Mouse (Mus musculus) naive thymus-derived CD4-positive, alpha-beta T cell, adult 2 months (primary cell): ENCODE measurements around the gene Zkscan14.

Experiments
- DNase-seq: peaks from one replicate; pipeline ENCODE4 v3.0.0-alpha.2; 2011; ENCODE audit warnings: low read depth

Gene Zkscan14

DNA sequence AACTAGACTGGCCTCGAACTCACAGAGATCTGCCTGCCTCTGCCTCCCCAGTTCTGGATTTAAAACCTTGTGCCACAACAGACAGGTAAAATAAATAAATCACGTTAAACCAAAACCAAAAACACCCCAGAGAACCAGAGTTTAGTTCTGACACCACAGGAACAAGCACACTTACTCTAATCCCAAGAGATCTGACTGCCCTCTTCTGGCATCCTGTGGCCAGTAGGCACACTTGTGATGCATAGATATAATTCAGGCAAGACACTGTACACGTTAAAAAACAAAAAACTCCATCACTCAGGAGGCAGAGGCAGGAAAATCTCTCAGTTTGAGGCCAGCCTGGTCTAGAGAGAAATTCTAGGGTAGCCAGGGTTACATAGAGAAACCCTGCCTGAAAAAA, 778 bp upstream of the Zkscan14 start:
- DNase-seq = no peak

DNA sequence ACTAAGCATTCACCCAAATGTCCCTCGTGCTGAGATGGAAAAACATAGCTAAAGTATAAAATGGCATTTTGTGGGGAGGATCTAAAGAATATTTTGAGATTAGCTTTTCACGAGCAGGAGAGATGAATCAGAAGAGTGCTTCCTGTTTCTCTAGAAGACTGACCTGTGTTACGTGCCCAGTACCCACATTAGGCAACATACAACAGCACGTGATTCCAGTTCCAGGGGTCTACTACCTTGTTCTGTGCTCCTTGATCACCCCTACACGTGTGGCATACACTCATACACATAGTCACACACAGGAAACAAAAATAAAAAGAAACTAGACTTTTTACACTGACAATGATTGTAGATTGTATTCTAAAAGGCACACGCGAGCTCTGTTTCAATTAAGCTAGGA, 1.3 kb downstream of the Zkscan14 start:
- no peak for DNase-seq

GRCm38 (mm10) chr5:145191962-145192361, 9.7 kb downstream of the Zkscan14 start, which contains the start of gene Atp5j2:
Gene Atp5j2 (minus strand): TSS chr5:145192062.
- no peak for DNase-seq

DNA sequence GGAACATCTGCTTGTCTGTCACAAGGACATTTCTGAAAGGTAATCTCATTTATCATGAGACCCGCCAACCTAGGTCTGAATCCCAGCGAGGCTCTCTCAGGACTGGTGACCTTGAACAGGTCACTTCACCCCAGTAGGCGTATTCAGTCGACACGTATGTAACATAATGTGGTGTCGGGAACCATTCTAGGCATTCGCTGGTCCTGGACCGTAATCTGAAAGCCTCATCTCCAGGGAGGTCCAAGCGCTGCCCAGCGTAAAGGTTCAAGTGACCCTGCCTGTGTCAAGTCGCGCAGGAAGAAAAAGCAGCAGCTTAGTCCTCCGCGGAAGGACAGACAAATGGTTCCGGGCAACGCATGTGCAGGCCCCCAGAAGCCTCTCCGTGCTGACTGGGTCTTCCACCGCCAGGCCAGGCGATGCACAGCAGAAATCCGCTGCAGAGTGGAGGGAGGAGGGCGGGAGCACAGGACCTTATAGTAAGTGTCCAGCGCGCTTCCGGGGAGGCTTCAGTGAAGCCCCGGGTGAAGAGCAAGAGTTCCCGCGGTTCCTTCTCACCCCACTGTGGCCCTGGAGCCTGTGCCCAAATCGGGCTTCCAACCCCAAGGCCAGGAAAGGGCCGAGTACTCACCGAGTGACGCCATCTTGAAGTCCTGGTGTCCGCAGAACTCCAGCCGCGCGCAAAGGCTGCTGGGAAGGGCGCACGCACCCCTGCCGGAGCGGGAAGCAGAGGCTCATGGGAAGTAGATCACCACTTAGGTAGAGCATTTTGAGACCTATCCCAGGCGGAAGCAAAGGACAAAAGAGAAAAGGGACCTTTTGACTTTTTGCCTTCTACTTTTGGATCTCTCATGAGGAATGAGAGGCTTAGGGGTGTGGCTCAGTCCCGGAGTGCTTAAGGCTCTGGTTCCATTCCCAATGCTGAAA, 10.5 kb downstream of the Zkscan14 start:
- DNase-seq = peak; percentile 84

DNA sequence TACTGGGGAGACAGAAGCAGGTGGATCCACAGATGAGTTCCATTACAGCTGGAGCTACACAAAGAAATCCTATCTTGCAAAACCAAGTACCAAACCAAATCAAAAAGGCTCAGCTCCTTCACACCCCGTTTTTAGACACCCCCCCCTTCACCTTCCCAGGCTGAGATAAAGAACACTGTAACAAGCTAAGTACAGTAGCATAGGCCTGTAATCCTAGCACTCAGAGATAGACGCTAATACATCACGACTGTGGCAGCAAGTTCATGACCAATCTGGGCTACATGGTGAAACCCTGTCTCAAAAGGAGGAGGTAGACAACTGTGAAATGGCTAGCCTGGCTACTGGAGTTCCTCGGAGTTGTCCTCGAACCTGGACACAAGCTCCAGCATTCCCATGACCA, 11.3 kb downstream of the Zkscan14 start:
- no peak for DNase-seq

DNA sequence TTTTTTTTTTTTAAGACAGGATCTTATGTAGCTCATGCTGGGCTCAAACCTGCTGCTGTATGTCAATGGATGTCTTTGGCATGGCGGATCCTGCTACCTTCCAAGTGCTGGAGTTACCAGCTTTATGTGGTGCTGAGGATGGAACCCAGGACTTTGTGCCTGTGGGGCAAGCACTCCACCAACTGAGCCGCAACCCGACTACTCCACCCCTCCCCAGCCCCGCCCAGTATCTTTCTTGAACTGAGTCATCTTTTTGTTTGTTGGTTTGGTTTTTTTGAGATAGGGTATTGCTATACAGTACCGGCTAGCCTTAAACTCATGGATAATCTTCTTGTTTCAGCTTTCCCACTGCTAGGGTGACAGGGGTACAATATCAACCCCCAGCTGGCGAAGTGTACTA, 12.3 kb downstream of the Zkscan14 start:
- no peak for DNase-seq

- DNase-seq = no peak
These were observed 16.4 kb downstream of the Zkscan14 start for GRCm38 (mm10) chr5:145185244-145185643.

GRCm38 (mm10) chr5:145178461-145178980, 23.1 kb downstream of the Zkscan14 start:
- DNase-seq = no peak

DNA sequence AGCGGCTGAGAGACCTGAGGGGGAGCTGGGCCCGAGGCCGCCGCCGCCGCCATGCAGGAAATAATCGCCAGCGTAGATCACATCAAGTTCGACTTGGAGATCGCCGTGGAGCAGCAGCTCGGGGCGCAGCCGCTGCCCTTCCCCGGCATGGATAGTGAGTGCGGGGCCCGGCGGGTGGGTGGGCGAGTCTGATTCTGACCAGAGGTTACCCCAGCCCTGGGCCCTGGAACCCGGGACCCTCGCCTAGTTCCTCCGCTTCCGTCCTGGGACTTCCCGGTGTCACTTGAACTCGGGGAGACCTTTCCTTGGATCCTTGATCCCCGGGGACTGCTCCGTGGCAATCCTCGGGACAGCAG, 34.4 kb downstream of the Zkscan14 start:
- DNase-seq = no peak

GRCm38 (mm10) chr5:145166536-145167305, 34.9 kb downstream of the Zkscan14 start, which contains the start of the genes Ptcd1 and Cpsf4:
Gene Ptcd1 (minus strand): TSS chr5:145167108.
Gene Cpsf4 (plus strand): TSS chr5:145167213.
- peak; percentile 99 for DNase-seq

- no peak for DNase-seq
These were observed 36.5 kb downstream of the Zkscan14 start for GRCm38 (mm10) chr5:145165184-145165583.

- no peak for DNase-seq
These were observed 37.0 kb downstream of the Zkscan14 start for GRCm38 (mm10) chr5:145164710-145165109.

DNA sequence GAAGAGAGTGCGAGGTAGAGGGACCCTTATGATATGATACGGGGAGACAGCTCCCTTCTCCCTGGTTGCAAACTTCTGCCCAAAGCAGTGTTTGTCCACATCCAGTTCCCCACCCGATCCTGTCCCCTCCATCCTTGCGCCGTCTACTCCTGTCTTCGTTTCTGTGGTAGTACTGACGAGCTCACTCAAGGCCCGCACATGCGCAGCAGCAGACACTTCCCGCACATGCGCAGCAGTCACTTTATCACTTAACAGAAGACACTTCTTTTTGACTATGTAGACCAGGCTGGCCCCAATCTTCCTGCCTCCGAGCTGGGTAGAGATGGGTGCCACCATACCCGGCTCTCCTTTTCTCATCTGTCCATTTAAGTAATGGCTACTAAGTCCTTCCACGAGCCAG, 40.3 kb downstream of the Zkscan14 start:
- no peak for DNase-seq

GRCm38 (mm10) chr5:145152690-145153089, 49.0 kb downstream of the Zkscan14 start:
- no peak for DNase-seq

GRCm38 (mm10) chr5:145149294-145149693, 52.4 kb downstream of the Zkscan14 start:
- DNase-seq = no peak

DNA sequence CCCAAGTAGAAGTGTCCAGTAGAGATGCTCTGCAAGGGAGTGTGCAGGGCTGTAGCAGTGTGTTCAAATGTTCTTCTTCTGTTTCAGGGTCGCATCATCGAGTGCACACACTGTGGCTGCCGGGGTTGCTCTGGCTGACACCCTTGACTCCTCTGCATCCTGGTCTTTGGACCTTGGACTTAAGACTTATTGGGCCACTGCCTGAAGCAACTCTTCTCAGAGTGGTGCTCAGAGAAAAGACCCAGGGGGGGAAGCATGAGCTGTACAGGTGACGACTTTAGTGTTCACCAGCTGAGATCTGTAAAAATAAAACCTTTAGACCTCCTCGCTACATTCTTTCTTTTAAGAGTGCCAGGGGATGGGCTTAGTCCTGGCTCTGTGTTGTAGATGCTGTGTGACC, 53.9 kb downstream of the Zkscan14 start:
- DNase-seq = no peak
